Mouse (Mus musculus) CD8-positive naive resting alpha-beta T cell, adult 2 months (primary cell): ENCODE data around the gene Dusp22.

ENCODE experiments used
- DNase-seq, 2 experiments: peaks; one replicate each; pipeline ENCODE4 v3.0.0; 2022; ENCODE audit warnings: low read depth in 2 of 2, low spot score in 2 of 2

Dusp22 gene

GRCm38 (mm10) chr13:30749021-30749556 is 89.3 kb downstream of the Dusp22 start, which contains the start of gene Irf4:
Gene Irf4 (plus strand): TSS chr13:30749226.
- peak in 1 of 2 experiments; percentile 42 for DNase-seq

- DNase-seq, result peak in 1 of 2 experiments; percentile 5
Observed at GRCm38 (mm10) chr13:30749557-30750141, 89.8 kb downstream of the Dusp22 start.

- peak in 1 of 2 experiments; percentile 31 for DNase-seq
Observed at GRCm38 (mm10) chr13:30750461-30751303, 90.9 kb downstream of the Dusp22 start.

- DNase-seq, result no peak
Observed at GRCm38 (mm10) chr13:30751304-30751580, 91.4 kb downstream of the Dusp22 start.

- no peak for DNase-seq
Observed at GRCm38 (mm10) chr13:30752581-30753187, 92.9 kb downstream of the Dusp22 start.

- DNase-seq, result no peak
Observed at GRCm38 (mm10) chr13:30753441-30753840, 93.6 kb downstream of the Dusp22 start.

- no peak for DNase-seq
Observed at GRCm38 (mm10) chr13:30754066-30754465, 94.3 kb downstream of the Dusp22 start.

GRCm38 (mm10) chr13:30754825-30755476 is 95.2 kb downstream of the Dusp22 start:
- DNase-seq, result no peak

GRCm38 (mm10) chr13:30755577-30755976 is 95.8 kb downstream of the Dusp22 start:
- no peak for DNase-seq

- no peak for DNase-seq
Observed at GRCm38 (mm10) chr13:30755998-30756639, 96.3 kb downstream of the Dusp22 start.

GRCm38 (mm10) chr13:30757264-30757900 is 97.6 kb downstream of the Dusp22 start:
- no peak for DNase-seq

GRCm38 (mm10) chr13:30758789-30759381 is 99.1 kb downstream of the Dusp22 start:
- DNase-seq, result no peak

- peak in 1 of 2 experiments; percentile 4 for DNase-seq
Observed at GRCm38 (mm10) chr13:30760374-30761090, 100.7 kb downstream of the Dusp22 start.
